Mouse (Mus musculus): Measurements from ENCODE around the gene Aldh16a1. TPM values are rescaled to one million over a fixed set of nuclear protein-coding genes. Genes with fewer than 3 reads are reported as not detected.

The Aldh16a1 gene
- total and polyA plus RNA-seq, 3 experiments: 26.3 to 110 (median 33.8) TPM

DNA sequence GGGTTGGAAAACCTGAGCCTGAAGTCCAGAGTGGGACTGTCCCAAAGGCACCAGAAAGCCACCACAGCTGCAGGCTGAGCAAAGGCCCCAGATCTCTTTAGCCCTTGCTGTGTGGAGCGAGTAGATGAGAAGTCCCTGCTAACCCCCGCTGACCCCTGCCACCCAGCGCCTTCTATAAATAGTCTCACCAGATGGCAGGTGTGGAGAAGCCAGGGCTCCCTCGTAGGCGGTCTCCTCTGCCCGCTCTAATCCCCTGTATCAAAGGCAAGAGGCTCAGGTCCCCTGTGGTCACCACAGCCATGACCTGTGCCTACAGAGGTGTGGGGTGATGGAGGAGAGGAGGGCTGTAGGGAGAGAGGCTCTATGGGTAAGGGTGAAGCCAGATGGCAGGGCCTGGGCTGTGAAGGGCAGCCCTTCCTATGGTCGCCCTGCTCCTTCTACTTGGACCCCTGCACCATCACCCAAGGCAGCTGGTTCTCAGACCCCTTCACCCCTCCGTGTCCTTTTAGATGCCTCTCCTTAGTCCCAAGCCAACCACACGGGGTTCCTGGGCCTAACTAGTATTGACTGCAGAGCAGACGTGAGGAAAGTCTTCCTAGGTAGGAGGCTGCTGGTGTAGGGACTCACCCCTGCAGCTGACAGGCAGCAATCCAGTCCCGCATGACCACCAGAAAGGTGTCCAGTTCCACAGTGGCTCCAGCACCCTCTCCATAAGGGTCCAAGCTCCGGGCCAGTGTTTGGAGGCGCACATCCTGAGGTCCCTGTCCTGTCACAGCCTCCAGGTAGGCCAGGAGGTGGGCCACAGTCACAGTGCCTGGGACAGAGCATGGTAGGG is 41.2 kb upstream of the Aldh16a1 start:
- Histone ChIP-seq H3K36me3 (replicated peaks) (no peaks in the 10 kb centered on the region), H3K9me3 (replicated peaks) (no peaks in the 10 kb centered on the region), H3K27me3 (ENCODE audit: insufficient read depth, low read length) (peaks cover 79% of the 10 kb centered on the region), H3K4me3 (ENCODE audit: low read depth, low read length) (no peak overlapping the region), H3K4me1 (ENCODE audit: insufficient read depth, low read depth, low read length) (peaks cover 10% of the 10 kb centered on the region)
- TF ChIP-seq GATA1 (IDR thresholded peaks at IDR 0.05; ENCODE audit: borderline replicate concordance, low read length) (no peak), POLR2AphosphoS5 (IDR thresholded peaks at IDR 0.05; ENCODE audit: insufficient replicate concordance, low read depth, low read length) (no peak), GATA2 (IDR thresholded peaks at IDR 0.05; ENCODE audit: borderline replicate concordance, low read depth, low read length) (no peak), TAL1 (conservative IDR thresholded peaks at IDR 0.05; ENCODE audit: low read depth, low read length) (no peak)
- DNase-seq (ENCODE audit: low spot score): no peak
- no peak for ATAC-seq (ENCODE audit: extremely low read depth, insufficient number of reproducible peaks, low FRiP score, poor library complexity, severe bottlenecking)

GRCm38 (mm10) chr7:45193871-45194785 is 39.7 kb upstream of the Aldh16a1 start:
- ATAC-seq (ENCODE audit: extremely low read depth, insufficient number of reproducible peaks, low FRiP score, poor library complexity, severe bottlenecking) (no peak), DNase-seq (ENCODE audit: low spot score) (no peak)
- TF ChIP-seq POLR2AphosphoS5 (IDR thresholded peaks at IDR 0.05; ENCODE audit: insufficient replicate concordance, low read depth, low read length) (no peak), GATA1 (IDR thresholded peaks at IDR 0.05; ENCODE audit: borderline replicate concordance, low read length) (no peak), GATA2 (IDR thresholded peaks at IDR 0.05; ENCODE audit: borderline replicate concordance, low read depth, low read length) (no peak), CTCF (IDR thresholded peaks at IDR 0.05; ENCODE audit: low read depth, low read length) (no peak), TAL1 (conservative IDR thresholded peaks at IDR 0.05; ENCODE audit: low read depth, low read length) (no peak)
- Histone ChIP-seq H3K9me3 (replicated peaks) (no peaks in the 10 kb centered on the region), H3K4me1 (ENCODE audit: insufficient read depth, low read depth, low read length) (peaks cover 10% of the 10 kb centered on the region), H3K36me3 (replicated peaks) (no peaks in the 10 kb centered on the region), H3K4me3 (ENCODE audit: low read depth, low read length) (no peak overlapping the region), H3K27me3 (ENCODE audit: insufficient read depth, low read length) (peaks cover 80% of the 10 kb centered on the region)

GRCm38 (mm10) chr7:45193406-45193805 is 39.0 kb upstream of the Aldh16a1 start:
- DNase-seq (ENCODE audit: low spot score): no peak
- H3K9me3 ChIP-seq (replicated peaks): no peaks in the 10 kb centered on the region
- H3K27me3 ChIP-seq (ENCODE audit: insufficient read depth, low read length): peaks cover 82% of the 10 kb centered on the region
- ATAC-seq (ENCODE audit: extremely low read depth, insufficient number of reproducible peaks, low FRiP score, poor library complexity, severe bottlenecking): no peak
- H3K4me1 ChIP-seq (ENCODE audit: insufficient read depth, low read depth, low read length): peaks cover 10% of the 10 kb centered on the region
- H3K36me3 ChIP-seq (replicated peaks): no peaks in the 10 kb centered on the region
- TF ChIP-seq GATA2 (IDR thresholded peaks at IDR 0.05; ENCODE audit: borderline replicate concordance, low read depth, low read length): no peak
- no peak for TF ChIP-seq GATA1 (IDR thresholded peaks at IDR 0.05; ENCODE audit: borderline replicate concordance, low read length)
- TF ChIP-seq POLR2AphosphoS5 (IDR thresholded peaks at IDR 0.05; ENCODE audit: insufficient replicate concordance, low read depth, low read length): no peak
- no peak for TF ChIP-seq CTCF (IDR thresholded peaks at IDR 0.05; ENCODE audit: low read depth, low read length)
- TF ChIP-seq TAL1 (conservative IDR thresholded peaks at IDR 0.05; ENCODE audit: low read depth, low read length): no peak
- H3K4me3 ChIP-seq (ENCODE audit: low read depth, low read length): no peak overlapping the region

GRCm38 (mm10) chr7:45192585-45193310 is 38.4 kb upstream of the Aldh16a1 start:
- H3K4me1 ChIP-seq (ENCODE audit: insufficient read depth, low read depth, low read length): peaks cover 10% of the 10 kb centered on the region
- H3K36me3 ChIP-seq (replicated peaks): no peaks in the 10 kb centered on the region
- DNase-seq (ENCODE audit: low spot score): no peak
- no peaks in the 10 kb centered on the region for H3K9me3 ChIP-seq (replicated peaks)
- no peak overlapping the region for H3K4me3 ChIP-seq (ENCODE audit: low read depth, low read length)
- ATAC-seq (ENCODE audit: extremely low read depth, insufficient number of reproducible peaks, low FRiP score, poor library complexity, severe bottlenecking): no peak
- peaks cover 85% of the 10 kb centered on the region for H3K27me3 ChIP-seq (ENCODE audit: insufficient read depth, low read length)
- TF ChIP-seq CTCF (IDR thresholded peaks at IDR 0.05; ENCODE audit: low read depth, low read length): no peak
- no peak for TF ChIP-seq TAL1 (conservative IDR thresholded peaks at IDR 0.05; ENCODE audit: low read depth, low read length)
- TF ChIP-seq POLR2AphosphoS5 (IDR thresholded peaks at IDR 0.05; ENCODE audit: insufficient replicate concordance, low read depth, low read length): no peak
- no peak for TF ChIP-seq GATA1 (IDR thresholded peaks at IDR 0.05; ENCODE audit: borderline replicate concordance, low read length)
- TF ChIP-seq GATA2 (IDR thresholded peaks at IDR 0.05; ENCODE audit: borderline replicate concordance, low read depth, low read length): no peak

DNA sequence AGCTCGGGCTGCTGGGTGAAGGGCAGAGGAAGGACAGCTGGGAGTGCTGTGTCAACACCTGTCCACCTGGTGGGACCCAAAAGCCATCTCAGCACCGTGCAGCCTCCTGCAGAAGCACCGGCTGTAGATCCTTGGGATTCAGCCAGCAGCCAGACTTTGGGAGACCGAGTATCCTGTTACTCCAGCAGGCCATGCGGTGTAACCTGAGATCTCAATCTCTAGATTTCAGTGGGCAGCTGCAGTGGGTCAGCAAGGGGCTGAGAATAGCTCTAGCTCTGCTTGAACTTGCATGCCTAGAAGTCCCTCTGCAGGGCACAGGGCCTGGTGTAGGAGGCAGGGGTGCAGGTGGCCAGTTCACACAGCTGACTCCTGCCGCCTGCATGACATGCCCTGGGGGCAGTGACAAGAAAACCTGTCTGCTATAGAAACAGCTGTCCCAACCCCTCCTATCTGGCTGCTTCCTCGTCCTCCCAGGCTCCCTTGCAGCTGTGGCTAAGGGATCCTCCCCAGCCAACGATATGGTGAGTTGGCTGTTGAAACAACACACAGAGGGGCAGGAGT is 37.5 kb upstream of the Aldh16a1 start:
- Histone ChIP-seq H3K4me3 (ENCODE audit: low read depth, low read length) (no peak overlapping the region), H3K4me1 (ENCODE audit: insufficient read depth, low read depth, low read length) (peaks cover 3% of the 10 kb centered on the region), H3K9me3 (replicated peaks) (no peaks in the 10 kb centered on the region), H3K36me3 (replicated peaks) (no peaks in the 10 kb centered on the region), H3K27me3 (ENCODE audit: insufficient read depth, low read length) (peaks cover 85% of the 10 kb centered on the region)
- TF ChIP-seq CTCF (IDR thresholded peaks at IDR 0.05; ENCODE audit: low read depth, low read length): no peak
- TF ChIP-seq GATA2 (IDR thresholded peaks at IDR 0.05; ENCODE audit: borderline replicate concordance, low read depth, low read length): no peak
- TF ChIP-seq POLR2AphosphoS5 (IDR thresholded peaks at IDR 0.05; ENCODE audit: insufficient replicate concordance, low read depth, low read length): no peak
- no peak for TF ChIP-seq TAL1 (conservative IDR thresholded peaks at IDR 0.05; ENCODE audit: low read depth, low read length)
- no peak for TF ChIP-seq GATA1 (IDR thresholded peaks at IDR 0.05; ENCODE audit: borderline replicate concordance, low read length)
- no peak for ATAC-seq (ENCODE audit: extremely low read depth, insufficient number of reproducible peaks, low FRiP score, poor library complexity, severe bottlenecking)
- DNase-seq (ENCODE audit: low spot score): no peak
